Mouse (Mus musculus): ENCODE data around the gene Ppp6r3. TPM values are rescaled to one million over a fixed set of nuclear protein-coding genes. Genes with fewer than 3 reads are reported as not detected.
A peak's percentile ranks its signal among the peaks of the same experiment; 100 is the strongest.

Ppp6r3 gene
- 67.7 and 68.7 TPM in 2 replicates for polyA plus RNA-seq (2015; fragmentation: Nextera tagmentation; extraction: Ambion mirVana)

DNA sequence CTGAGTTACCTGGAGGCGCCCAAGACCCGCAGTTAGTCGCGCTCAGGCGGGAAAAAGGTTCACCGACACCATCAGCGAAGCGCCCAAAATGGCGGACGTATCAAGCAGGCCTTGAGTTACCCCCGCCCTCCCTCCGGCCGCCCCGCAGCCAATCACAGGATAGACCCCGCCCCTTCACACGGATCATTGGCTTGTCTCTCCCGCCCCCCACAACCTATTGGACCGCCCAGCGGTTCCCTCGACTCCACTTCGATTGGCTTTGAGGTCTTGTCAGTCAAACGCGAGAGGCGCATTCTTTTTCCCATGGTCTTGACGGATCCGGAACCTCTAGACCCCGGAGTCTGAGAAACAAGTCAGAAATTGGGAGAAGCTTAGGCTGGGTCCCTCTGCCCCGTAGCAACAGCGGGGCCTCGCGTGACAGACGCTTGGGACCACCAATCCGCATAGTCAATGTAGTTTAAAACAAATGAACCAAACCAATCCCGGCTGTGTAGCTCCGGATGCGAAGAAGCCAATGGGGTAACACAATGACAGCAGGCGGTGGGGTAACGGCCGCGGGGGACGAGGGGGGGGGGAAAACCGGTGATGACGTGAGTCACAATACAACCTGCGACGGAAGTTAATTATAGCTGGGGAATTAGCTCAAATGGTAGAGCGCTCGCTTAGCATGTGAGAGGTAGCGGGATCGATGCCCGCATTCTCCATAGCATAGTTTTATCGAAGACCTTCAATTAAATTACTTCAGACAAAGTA is at the start of gene Ppp6r3:
Gene Ppp6r3 (minus strand): TSS at position 118 of the 753 bp plus-strand sequence.
- Histone ChIP-seq H3K36me3 (ENCODE audit: insufficient read depth, low read length) (no peaks in the 10 kb centered on the region), H3K9ac (replicated peaks; ENCODE audit: low read length) (peak within 1 kb of the TSS; percentile 96), H3K4me2 (replicated peaks; ENCODE audit: low read depth, low read length) (peak within 1 kb of the TSS; percentile 64), H3K4me3 (ENCODE audit: low read length) (peak within 1 kb of the TSS; percentile 89), H3K4me1 (ENCODE audit: insufficient read depth, low read length) (peaks cover 23% of the 10 kb centered on the region), H3K27ac (ENCODE audit: low read length) (peak within 1 kb of the TSS; percentile 92), H3K27me3 (ENCODE audit: insufficient read depth, low read length) (no peaks in the 10 kb centered on the region), H3K9me3 (ENCODE audit: low read length) (no peaks in the 10 kb centered on the region)
- under 1% methylated on average over 40 of the region's 51 CpGs for WGBS
- ATAC-seq (ENCODE audit: low FRiP score, low TSS enrichment) = peak; percentile 98

DNA sequence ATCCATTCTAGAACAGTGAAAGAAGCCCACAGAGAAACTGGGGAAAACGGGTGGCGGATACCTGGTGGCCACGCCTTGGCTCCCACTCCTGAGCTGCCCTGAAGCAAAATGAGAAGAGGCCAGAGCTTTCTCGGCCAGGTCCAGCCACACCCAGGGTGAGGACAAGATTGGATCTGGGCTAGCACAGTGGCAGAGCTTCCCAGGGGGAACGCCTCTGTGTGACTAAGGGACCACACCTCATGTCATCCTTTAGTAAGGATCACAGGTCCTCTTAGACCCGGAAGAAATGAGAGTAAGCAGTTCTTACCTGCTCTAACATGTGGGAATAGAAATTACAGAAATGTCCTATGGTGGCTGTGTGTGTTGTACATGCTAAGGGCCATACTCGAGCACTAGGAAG is 49.6 kb upstream of the Ppp6r3 start:
- Histone ChIP-seq H3K9me3 (ENCODE audit: low read length) (no peaks in the 10 kb centered on the region; the same call in 1 of the 2 replicates), H3K9ac (replicated peaks; ENCODE audit: low read length) (no peak overlapping the region), H3K36me3 (ENCODE audit: insufficient read depth, low read length) (peaks cover 57% of the 10 kb centered on the region), H3K4me2 (replicated peaks; ENCODE audit: low read depth, low read length) (no peak overlapping the region), H3K27me3 (ENCODE audit: insufficient read depth, low read length) (no peaks in the 10 kb centered on the region), H3K27ac (ENCODE audit: low read length) (no peak overlapping the region), H3K4me1 (ENCODE audit: insufficient read depth, low read length) (no peaks in the 10 kb centered on the region), H3K4me3 (ENCODE audit: low read length) (no peak overlapping the region)
- no peak for ATAC-seq (ENCODE audit: low FRiP score, low TSS enrichment)
- WGBS = 85% methylated on average over 7 of the region's 7 CpGs

DNA sequence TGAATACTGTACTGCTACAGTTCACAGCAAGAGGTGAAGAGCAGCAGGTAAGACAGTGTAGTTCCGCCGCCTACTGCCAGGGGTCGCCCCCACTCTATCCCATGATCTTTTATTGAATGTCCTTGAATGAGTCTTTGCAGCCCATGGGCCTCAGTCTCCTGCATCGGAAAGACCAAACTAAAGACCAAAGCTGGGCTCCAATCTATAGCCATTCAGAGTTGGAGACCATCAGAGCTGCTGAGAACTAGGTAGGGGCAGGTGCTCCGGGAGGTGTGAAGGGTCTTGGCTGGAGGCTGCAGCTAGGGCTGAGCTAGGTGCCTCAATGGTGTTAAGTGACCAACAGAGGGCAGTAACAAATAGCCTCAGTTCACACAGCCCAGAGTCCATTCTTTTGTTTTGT is 48.3 kb upstream of the Ppp6r3 start:
- no peak overlapping the region for H3K27ac ChIP-seq (ENCODE audit: low read length)
- peaks cover 59% of the 10 kb centered on the region for H3K36me3 ChIP-seq (ENCODE audit: insufficient read depth, low read length)
- H3K27me3 ChIP-seq (ENCODE audit: insufficient read depth, low read length) = no peaks in the 10 kb centered on the region
- H3K9me3 ChIP-seq (ENCODE audit: low read length) = peaks cover 6% of the 10 kb centered on the region
- H3K4me1 ChIP-seq (ENCODE audit: insufficient read depth, low read length) = no peaks in the 10 kb centered on the region
- 69% methylated on average over 5 of the region's 5 CpGs for WGBS
- ATAC-seq (ENCODE audit: low FRiP score, low TSS enrichment) = peak; percentile 78
- no peak overlapping the region for H3K4me3 ChIP-seq (ENCODE audit: low read length)
- H3K4me2 ChIP-seq (replicated peaks; ENCODE audit: low read depth, low read length) = no peak overlapping the region
- H3K9ac ChIP-seq (replicated peaks; ENCODE audit: low read length) = no peak overlapping the region

GRCm38 (mm10) chr19:3623294-3623693 is 47.7 kb upstream of the Ppp6r3 start:
- Histone ChIP-seq H3K9me3 (ENCODE audit: low read length) (peaks cover 6% of the 10 kb centered on the region), H3K9ac (replicated peaks; ENCODE audit: low read length) (no peak overlapping the region), H3K4me2 (replicated peaks; ENCODE audit: low read depth, low read length) (no peak overlapping the region), H3K4me3 (ENCODE audit: low read length) (no peak overlapping the region), H3K36me3 (ENCODE audit: insufficient read depth, low read length) (peaks cover 60% of the 10 kb centered on the region), H3K27me3 (ENCODE audit: insufficient read depth, low read length) (no peaks in the 10 kb centered on the region), H3K4me1 (ENCODE audit: insufficient read depth, low read length) (no peaks in the 10 kb centered on the region), H3K27ac (ENCODE audit: low read length) (no peak overlapping the region)
- ATAC-seq (ENCODE audit: low FRiP score, low TSS enrichment) = no peak
- 95% methylated on average over 4 of the region's 4 CpGs for WGBS

GRCm38 (mm10) chr19:3620871-3621270 is 45.3 kb upstream of the Ppp6r3 start:
- Histone ChIP-seq H3K9ac (replicated peaks; ENCODE audit: low read length) (no peak overlapping the region), H3K4me1 (ENCODE audit: insufficient read depth, low read length) (no peaks in the 10 kb centered on the region), H3K9me3 (ENCODE audit: low read length) (peaks cover 6% of the 10 kb centered on the region), H3K36me3 (ENCODE audit: insufficient read depth, low read length) (peaks cover 59% of the 10 kb centered on the region), H3K27ac (ENCODE audit: low read length) (no peak overlapping the region), H3K27me3 (ENCODE audit: insufficient read depth, low read length) (no peaks in the 10 kb centered on the region), H3K4me2 (replicated peaks; ENCODE audit: low read depth, low read length) (no peak overlapping the region), H3K4me3 (ENCODE audit: low read length) (no peak overlapping the region)
- ATAC-seq (ENCODE audit: low FRiP score, low TSS enrichment) = no peak
- WGBS = 94% methylated on average over 10 of the region's 10 CpGs

GRCm38 (mm10) chr19:3619359-3619758 is 43.8 kb upstream of the Ppp6r3 start:
- no peaks in the 10 kb centered on the region for H3K4me1 ChIP-seq (ENCODE audit: insufficient read depth, low read length)
- no peak overlapping the region for H3K27ac ChIP-seq (ENCODE audit: low read length)
- H3K9ac ChIP-seq (replicated peaks; ENCODE audit: low read length) = no peak overlapping the region
- ATAC-seq (ENCODE audit: low FRiP score, low TSS enrichment) = no peak
- peaks cover 6% of the 10 kb centered on the region for H3K9me3 ChIP-seq (ENCODE audit: low read length)
- no peak overlapping the region for H3K4me2 ChIP-seq (replicated peaks; ENCODE audit: low read depth, low read length)
- 82% methylated on average over 2 of the region's 2 CpGs for WGBS
- H3K27me3 ChIP-seq (ENCODE audit: insufficient read depth, low read length) = no peaks in the 10 kb centered on the region
- no peak overlapping the region for H3K4me3 ChIP-seq (ENCODE audit: low read length)
- peaks cover 68% of the 10 kb centered on the region for H3K36me3 ChIP-seq (ENCODE audit: insufficient read depth, low read length)

DNA sequence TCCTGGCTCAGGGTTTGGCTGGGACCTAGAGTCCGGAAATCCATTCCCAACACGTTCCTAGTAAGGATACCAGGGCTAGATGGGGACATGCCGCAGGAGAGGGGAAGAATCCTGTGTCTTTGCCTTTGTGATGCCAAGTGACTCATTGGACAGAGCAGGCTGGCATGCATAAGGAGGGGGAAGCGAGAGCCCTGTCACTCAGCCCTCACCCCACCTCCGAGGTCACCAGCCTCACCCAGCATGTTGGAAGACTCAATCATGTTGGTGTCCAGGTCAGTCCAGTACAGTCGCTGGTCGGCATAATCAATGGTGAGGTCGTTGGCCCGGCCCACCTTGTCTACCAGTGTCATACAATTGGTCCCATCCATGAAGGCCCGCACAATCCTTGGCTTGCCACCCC is 38.4 kb upstream of the Ppp6r3 start:
- Histone ChIP-seq H3K27me3 (ENCODE audit: insufficient read depth, low read length) (no peaks in the 10 kb centered on the region), H3K9me3 (ENCODE audit: low read length) (no peaks in the 10 kb centered on the region), H3K4me1 (ENCODE audit: insufficient read depth, low read length) (no peaks in the 10 kb centered on the region), H3K36me3 (ENCODE audit: insufficient read depth, low read length) (peaks cover 55% of the 10 kb centered on the region), H3K27ac (ENCODE audit: low read length) (no peak overlapping the region), H3K9ac (replicated peaks; ENCODE audit: low read length) (no peak overlapping the region), H3K4me3 (ENCODE audit: low read length) (no peak overlapping the region), H3K4me2 (replicated peaks; ENCODE audit: low read depth, low read length) (no peak overlapping the region)
- no peak for ATAC-seq (ENCODE audit: low FRiP score, low TSS enrichment)
- WGBS = 94% methylated on average over 10 of the region's 10 CpGs

DNA sequence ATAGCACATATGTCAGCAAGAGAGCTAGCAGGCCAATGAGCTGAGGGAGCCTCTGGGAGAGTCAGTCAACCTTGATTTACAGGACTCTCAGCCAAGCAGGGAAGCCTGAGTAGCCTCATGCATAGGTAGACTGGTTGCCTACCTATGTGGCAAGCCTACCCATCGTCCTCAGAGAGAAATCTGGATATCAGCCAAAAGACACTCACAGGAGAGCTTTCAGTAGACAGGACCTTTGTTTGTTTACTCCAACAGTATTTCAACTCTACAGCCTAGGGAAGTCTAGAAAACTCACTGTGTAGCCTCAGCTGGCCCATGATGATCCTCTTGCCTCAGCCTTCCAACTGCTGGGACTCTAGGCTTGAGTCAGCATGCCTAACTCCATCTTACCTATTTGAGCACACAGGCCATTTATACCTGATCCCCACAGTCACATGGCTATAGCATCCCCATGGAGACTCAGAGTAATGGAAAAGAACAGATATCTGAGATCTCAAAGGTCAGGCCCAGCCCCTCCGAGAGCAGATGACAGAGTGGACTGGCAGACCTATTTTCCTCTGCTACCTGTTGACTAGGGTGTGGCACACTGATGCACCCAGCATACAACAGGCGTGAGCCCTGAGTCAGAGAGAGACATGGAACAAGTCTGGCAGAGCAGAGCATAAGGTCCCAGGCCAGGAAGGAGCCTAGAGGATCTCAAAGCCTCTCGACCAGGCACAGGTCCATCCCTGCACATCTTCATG is 37.2 kb upstream of the Ppp6r3 start:
- no peak overlapping the region for H3K4me2 ChIP-seq (replicated peaks; ENCODE audit: low read depth, low read length)
- H3K4me3 ChIP-seq (ENCODE audit: low read length) = no peak overlapping the region
- no peak for ATAC-seq (ENCODE audit: low FRiP score, low TSS enrichment)
- no peaks in the 10 kb centered on the region for H3K4me1 ChIP-seq (ENCODE audit: insufficient read depth, low read length)
- no peaks in the 10 kb centered on the region for H3K27me3 ChIP-seq (ENCODE audit: insufficient read depth, low read length)
- no peaks in the 10 kb centered on the region for H3K9me3 ChIP-seq (ENCODE audit: low read length)
- no peak overlapping the region for H3K9ac ChIP-seq (replicated peaks; ENCODE audit: low read length)
- WGBS = 88% methylated on average over 4 of the region's 4 CpGs
- H3K27ac ChIP-seq (ENCODE audit: low read length) = no peak overlapping the region
- H3K36me3 ChIP-seq (ENCODE audit: insufficient read depth, low read length) = peaks cover 42% of the 10 kb centered on the region

DNA sequence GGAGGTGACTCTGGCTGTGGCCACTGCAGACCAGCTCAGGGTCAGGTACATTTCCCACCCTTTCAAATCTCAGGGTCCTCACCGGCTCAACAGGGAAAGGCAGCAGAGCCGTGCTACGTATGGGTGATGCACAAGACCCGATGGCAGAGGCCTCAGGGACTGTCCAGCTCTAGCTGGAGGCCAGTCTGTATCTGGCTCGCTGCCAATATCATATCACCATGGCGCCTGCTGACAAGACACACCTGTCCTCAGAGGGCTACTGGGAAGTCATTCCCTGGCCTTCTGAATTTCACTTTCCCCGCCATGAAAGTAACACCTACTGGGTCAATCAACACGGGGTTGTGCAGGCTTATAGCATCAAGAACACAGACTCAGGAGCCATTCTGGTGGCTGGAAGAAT is 36.2 kb upstream of the Ppp6r3 start:
- H3K9ac ChIP-seq (replicated peaks; ENCODE audit: low read length) = no peak overlapping the region
- H3K4me2 ChIP-seq (replicated peaks; ENCODE audit: low read depth, low read length) = no peak overlapping the region
- no peaks in the 10 kb centered on the region for H3K4me1 ChIP-seq (ENCODE audit: insufficient read depth, low read length)
- no peak for ATAC-seq (ENCODE audit: low FRiP score, low TSS enrichment)
- H3K9me3 ChIP-seq (ENCODE audit: low read length) = no peaks in the 10 kb centered on the region
- H3K27me3 ChIP-seq (ENCODE audit: insufficient read depth, low read length) = no peaks in the 10 kb centered on the region
- H3K36me3 ChIP-seq (ENCODE audit: insufficient read depth, low read length) = peaks cover 36% of the 10 kb centered on the region
- WGBS = 53% methylated on average over 8 of the region's 8 CpGs
- no peak overlapping the region for H3K27ac ChIP-seq (ENCODE audit: low read length)
- no peak overlapping the region for H3K4me3 ChIP-seq (ENCODE audit: low read length)

GRCm38 (mm10) chr19:3610886-3611285 is 35.3 kb upstream of the Ppp6r3 start:
- Histone ChIP-seq H3K4me1 (ENCODE audit: insufficient read depth, low read length) (no peaks in the 10 kb centered on the region), H3K27ac (ENCODE audit: low read length) (no peak overlapping the region), H3K4me3 (ENCODE audit: low read length) (no peak overlapping the region), H3K4me2 (replicated peaks; ENCODE audit: low read depth, low read length) (no peak overlapping the region), H3K9ac (replicated peaks; ENCODE audit: low read length) (no peak overlapping the region), H3K36me3 (ENCODE audit: insufficient read depth, low read length) (peaks cover 39% of the 10 kb centered on the region), H3K9me3 (ENCODE audit: low read length) (no peaks in the 10 kb centered on the region), H3K27me3 (ENCODE audit: insufficient read depth, low read length) (no peaks in the 10 kb centered on the region)
- peak; percentile 56; the same call in 1 of the 2 replicates for ATAC-seq (ENCODE audit: low FRiP score, low TSS enrichment)
- 91% methylated on average over 2 of the region's 2 CpGs for WGBS
